In the genomic region with DNA sequence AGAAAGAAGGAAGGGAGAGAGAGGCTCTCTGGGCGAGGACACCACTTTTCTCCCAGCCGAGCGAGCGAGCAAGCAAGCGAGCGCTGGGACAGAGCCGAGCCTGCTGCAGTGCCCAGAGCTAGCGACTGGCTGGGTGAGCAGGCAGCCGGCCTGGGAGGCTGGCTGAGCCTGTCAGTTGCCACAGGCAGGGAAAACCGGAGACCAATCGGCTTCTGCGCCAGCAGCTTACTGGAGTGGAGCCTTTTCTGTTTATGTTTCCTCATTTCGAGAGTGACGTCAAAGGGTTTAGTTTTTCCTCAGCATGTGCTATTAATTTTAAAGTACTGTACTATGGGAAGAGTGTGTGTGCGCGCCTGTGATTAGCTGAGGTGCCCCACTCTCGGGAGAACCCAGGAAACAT, we compare ENCODE assay signal across 8 mouse cellular contexts. TPM values are rescaled to one million over a fixed set of nuclear protein-coding genes. Genes with fewer than 3 reads are reported as not detected.
A peak's percentile ranks its signal among the peaks of the same experiment; 100 is the strongest.
DNase-seq lines count a peak whose midpoint lies in the region; ATAC-seq and TF ChIP-seq lines count a peak whose summit lies in the region.

Gene Pde7b, minus strand, starts transcription at position 173 of the 400 bp plus-strand sequence.

- H3K9ac ChIP-seq in hindbrain, embryonic 13.5 days, result peak within 1 kb of the TSS; percentile 19
- peak within 1 kb of the TSS; percentile 41; the same call in 1 of the 2 replicates for H3K9ac ChIP-seq in lung, postnatal 0 days (replicated peaks; ENCODE audit: low read depth)

- peak within 1 kb of the TSS; percentile 49 for H3K4me2 ChIP-seq in hindbrain, embryonic 13.5 days
- H3K4me2 ChIP-seq in lung, postnatal 0 days (replicated peaks; ENCODE audit: low read depth, low read length), result peak within 1 kb of the TSS; percentile 60

- H3K36me3 ChIP-seq in hindbrain, embryonic 13.5 days, result no peaks in the 10 kb centered on the region
- no peaks in the 10 kb centered on the region for H3K36me3 ChIP-seq in lung, postnatal 0 days (ENCODE audit: insufficient read depth, low read length)

- peak within 1 kb of the TSS; percentile 26 for H3K4me3 ChIP-seq in hindbrain, embryonic 13.5 days
- H3K4me3 ChIP-seq in lung, postnatal 0 days (ENCODE audit: low read depth, low read length), result peak within 1 kb of the TSS; percentile 34

- H3K27ac ChIP-seq in hindbrain, embryonic 13.5 days, result no peak within 1 kb of the TSS; the same call in 1 of the 2 replicates
- peak within 1 kb of the TSS; percentile 51; the same call in 1 of the 2 replicates for H3K27ac ChIP-seq in lung, postnatal 0 days (ENCODE audit: low read length)

- TF ChIP-seq CTCF in Patski (IDR thresholded peaks at IDR 0.05), result no peak
- TF ChIP-seq CTCF in lung, postnatal 0 days (IDR thresholded peaks at IDR 0.05), result no peak

- POLR2A ChIA-PET in Patski (lab: Charles Lee), result no interaction called here

- peak; percentile 56; the same call in 1 of the 2 replicates for TF ChIP-seq EP300 in lung, postnatal 0 days (IDR thresholded peaks at IDR 0.05)

- in situ Hi-C loops in Patski (cut with MboI; ENCODE audit: low pct_unique_long_range_greater_than_20kb), result no loop called here

- H3K27me3 ChIP-seq in Patski, result peaks cover 18% of the 10 kb centered on the region
- no peaks in the 10 kb centered on the region for H3K27me3 ChIP-seq in hindbrain, embryonic 13.5 days
- H3K27me3 ChIP-seq in lung, postnatal 0 days (replicated peaks; ENCODE audit: insufficient read depth, low read length), result no peaks in the 10 kb centered on the region

- peak; percentile 67 for ATAC-seq in Patski
- peak; percentile 94 for ATAC-seq in common myeloid progenitor, adult 5-6 weeks (replicated peaks; ENCODE audit: low read depth, poor library complexity, severe bottlenecking)
- peak; percentile 91 for ATAC-seq in hindbrain, embryonic 13.5 days (ENCODE audit: low FRiP score)
- ATAC-seq in lung, postnatal 0 days, result peak; percentile 98

- H3K4me1 ChIP-seq in hindbrain, embryonic 13.5 days (replicated peaks), result peaks cover 32% of the 10 kb centered on the region
- H3K4me1 ChIP-seq in lung, postnatal 0 days (ENCODE audit: insufficient read depth, low read depth, low read length), result no peaks in the 10 kb centered on the region; the same call in 1 of the 2 replicates

- CTCF ChIA-PET in Patski (lab: Charles Lee), result interaction anchor here (2.1 kb wide), 1 partner anchor 14 kb away, joined by 5 read pairs; no protein-coding TSS in a partner anchor

- DNase-seq in Patski (ENCODE audit: low read depth, low spot score), result no peak
- peak; percentile 79 for DNase-seq in frontal cortex, postnatal 36 days (ENCODE audit: low spot score in 2 of 2)
- peak; percentile 63 to 83 for DNase-seq in layer of hippocampus, postnatal 14 days (ENCODE audit: low spot score in 2 of 2)
- DNase-seq in lung, postnatal 0 days (ENCODE audit: low spot score), result peak; percentile 95
- peak; percentile 83 for DNase-seq in ovary, adult 18-20 months (ENCODE audit: low spot score)
- DNase-seq in thymus, postnatal 14 days, result peak; percentile 43

- no peaks in the 10 kb centered on the region for H3K9me3 ChIP-seq in hindbrain, embryonic 13.5 days
- no peaks in the 10 kb centered on the region for H3K9me3 ChIP-seq in lung, postnatal 0 days (ENCODE audit: low read length)

- 15% methylated on average over 17 of the region's 17 CpGs for WGBS in hindbrain, embryonic 13.5 days
- WGBS in lung, postnatal 0 days, result 4% methylated on average over 17 of the region's 17 CpGs

RNA-seq across cellular contexts. Expression of gene Pde7b, which starts in this region (rescaled TPM):
- polyA plus RNA-seq in Patski (2021), result 0.15 TPM
- 1.6 TPM in 2 replicates for total RNA-seq in common myeloid progenitor, adult 5-6 weeks (2017)
- 2.4 TPM in 2 replicates for polyA plus RNA-seq in hindbrain, embryonic 13.5 days (2015; fragmentation: Nextera tagmentation; extraction: Ambion mirVana)
- 10 to 100 TPM; 14.0 to 18.0 TPM for total RNA-seq in layer of hippocampus, postnatal 14 days (2021)
- 5.0 and 5.2 TPM in 2 replicates for polyA plus RNA-seq in lung, postnatal 0 days (2015; fragmentation: Nextera tagmentation; extraction: Ambion mirVana)

Comparison
In these comparisons a context has a peak if more than half of its experiments do, and no peak if none do; other contexts are left out.
1. Peak in ATAC-seq in Patski; RNA of the gene not detected or under 1 TPM.